Mouse (Mus musculus): ENCODE data around the gene Paxx.

Gene Paxx

GRCm38 (mm10) chr2:25482969-25483368 lies 22.1 kb upstream of the Paxx start:
- peak; percentile 84 for DNase-seq (ENCODE audit: low read depth, low spot score)

DNA sequence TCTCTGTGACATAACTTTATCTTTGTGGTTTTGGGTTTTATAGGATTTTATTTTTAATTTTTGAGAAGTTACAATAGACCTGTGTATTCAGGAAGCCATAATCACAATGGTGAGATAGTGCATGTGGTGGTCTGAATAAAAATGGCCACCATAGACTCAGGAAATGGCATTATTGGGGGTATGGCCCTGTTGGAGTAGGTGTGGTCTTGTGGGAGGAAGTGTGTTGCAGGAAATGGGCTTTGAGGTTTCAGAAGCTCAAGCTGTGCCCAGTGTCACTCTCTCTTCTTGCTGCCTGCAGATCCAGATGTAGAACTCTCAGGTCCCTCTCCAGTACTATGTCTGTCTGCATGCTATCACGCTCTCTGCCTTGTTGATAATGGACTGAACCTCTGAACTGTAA lies 19.6 kb upstream of the Paxx start:
- DNase-seq (ENCODE audit: low read depth, low spot score): no peak

DNA sequence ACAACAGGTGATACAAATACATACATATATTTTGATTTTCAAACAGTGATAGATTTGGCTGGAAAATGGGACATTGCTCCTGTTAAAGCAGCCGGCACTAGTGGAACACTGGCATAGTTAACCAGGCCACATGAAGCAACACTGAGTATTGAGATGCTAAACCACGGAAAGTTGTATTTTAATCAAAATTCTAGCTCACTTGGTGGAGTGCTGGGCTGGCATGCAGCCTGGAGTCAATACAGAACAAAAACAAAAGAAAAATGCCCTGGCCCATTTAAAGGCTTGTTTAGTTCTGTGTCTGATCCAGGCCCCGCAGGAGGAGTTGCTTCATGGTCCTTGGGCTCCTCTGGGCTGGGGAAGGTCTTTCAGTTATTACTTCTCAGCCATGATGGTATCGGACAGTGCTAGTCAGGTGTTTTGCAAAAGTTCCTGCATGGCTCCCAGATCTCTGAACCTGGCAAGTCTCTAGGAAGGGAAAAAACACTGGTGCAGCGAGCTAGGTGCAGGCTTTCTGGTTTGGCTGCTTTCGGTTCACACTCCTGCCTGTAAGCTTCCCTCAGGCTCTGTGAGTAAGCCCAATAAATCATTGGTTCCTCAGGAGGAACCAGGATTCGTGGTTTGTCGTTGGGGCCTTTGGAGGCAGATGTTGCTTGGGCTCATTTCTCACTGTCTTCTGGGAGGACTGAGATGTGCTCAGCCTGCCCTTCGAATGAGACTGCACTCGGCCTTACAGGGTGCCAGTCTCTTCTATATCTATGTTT lies 18.8 kb upstream of the Paxx start:
- no peak for DNase-seq (ENCODE audit: low read depth, low spot score)

DNA sequence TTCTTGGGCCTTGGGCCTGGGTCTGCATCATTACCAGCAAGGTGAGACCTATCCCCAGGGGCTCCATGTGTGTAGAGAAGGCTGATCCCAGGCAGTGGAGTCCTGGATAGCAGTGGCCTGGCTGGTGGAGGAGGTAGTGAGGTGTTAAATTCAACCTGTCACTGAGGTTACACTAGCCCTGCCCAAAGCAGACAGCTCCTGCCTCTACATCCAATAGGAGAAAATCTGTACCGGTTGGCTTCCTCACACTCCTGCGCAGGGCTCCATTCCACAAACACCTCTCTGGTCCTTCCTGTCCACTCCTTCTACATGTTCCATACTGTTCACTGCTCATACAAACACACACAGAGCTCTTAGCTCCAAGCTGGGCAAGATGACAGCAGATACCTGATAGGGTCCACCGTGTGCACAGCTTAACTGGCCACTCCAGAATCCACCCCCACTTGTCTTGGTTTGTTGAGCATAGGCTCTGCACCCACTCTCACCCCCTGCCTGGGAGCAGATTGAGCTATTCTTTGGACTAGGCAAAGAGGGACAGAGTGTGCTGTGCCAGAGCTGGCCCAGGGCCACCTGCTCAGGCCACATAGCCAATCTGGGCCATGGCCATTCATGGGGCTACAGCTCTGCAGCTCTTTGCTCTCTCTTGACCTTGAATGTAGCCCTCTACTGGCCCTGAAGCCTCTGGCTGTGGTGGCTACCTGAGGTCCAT lies 17.2 kb upstream of the Paxx start:
- peak; percentile 98 for DNase-seq (ENCODE audit: low read depth, low spot score)

- no peak for DNase-seq (ENCODE audit: low read depth, low spot score)
Observed at GRCm38 (mm10) chr2:25477541-25477940, 16.6 kb upstream of the Paxx start.

GRCm38 (mm10) chr2:25472550-25472949 lies 11.7 kb upstream of the Paxx start:
- no peak for DNase-seq (ENCODE audit: low read depth, low spot score)

GRCm38 (mm10) chr2:25469969-25470368 lies 9.1 kb upstream of the Paxx start, which contains the start of gene Ptgds:
Ptgds (minus strand) TSS chr2:25470046.
- peak; percentile 66 for DNase-seq (ENCODE audit: low read depth, low spot score)

- peak; percentile 92 for DNase-seq (ENCODE audit: low read depth, low spot score)
Observed at GRCm38 (mm10) chr2:25468962-25469915, 8.3 kb upstream of the Paxx start.

DNA sequence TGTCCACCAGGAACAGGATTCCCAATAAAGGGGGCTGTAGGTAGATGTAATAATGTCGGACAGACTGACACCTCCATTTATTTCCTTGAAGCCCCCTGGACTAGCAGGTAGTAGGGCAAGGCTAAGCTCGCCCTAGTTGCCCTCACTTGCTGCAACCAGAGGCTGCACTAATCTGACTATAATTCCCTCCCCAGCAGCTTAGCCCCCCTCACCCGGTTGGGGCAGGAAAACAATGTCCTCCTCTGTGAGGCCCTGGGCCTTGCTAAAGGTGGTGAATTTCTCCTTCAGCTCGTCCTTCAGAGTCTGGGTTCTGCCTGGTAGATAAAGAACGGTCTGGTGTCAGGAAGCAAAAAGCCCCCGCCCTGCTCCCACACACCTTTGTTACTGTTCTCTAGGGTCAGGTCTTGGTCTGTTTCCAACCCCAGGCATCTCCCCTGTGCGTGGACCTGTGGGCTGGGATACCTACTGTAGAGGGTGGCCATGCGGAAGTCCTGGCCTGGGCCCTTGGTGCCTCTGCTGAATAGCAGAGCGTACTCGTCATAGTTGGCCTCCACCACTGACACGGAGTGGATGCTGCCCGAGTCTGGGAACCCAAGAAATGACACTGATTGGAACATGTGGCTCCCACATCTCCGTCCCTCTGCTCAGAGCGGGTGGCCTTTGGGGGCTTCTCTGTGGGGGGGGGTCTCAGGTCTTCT lies 6.9 kb upstream of the Paxx start:
- DNase-seq (ENCODE audit: low read depth, low spot score): no peak

DNA sequence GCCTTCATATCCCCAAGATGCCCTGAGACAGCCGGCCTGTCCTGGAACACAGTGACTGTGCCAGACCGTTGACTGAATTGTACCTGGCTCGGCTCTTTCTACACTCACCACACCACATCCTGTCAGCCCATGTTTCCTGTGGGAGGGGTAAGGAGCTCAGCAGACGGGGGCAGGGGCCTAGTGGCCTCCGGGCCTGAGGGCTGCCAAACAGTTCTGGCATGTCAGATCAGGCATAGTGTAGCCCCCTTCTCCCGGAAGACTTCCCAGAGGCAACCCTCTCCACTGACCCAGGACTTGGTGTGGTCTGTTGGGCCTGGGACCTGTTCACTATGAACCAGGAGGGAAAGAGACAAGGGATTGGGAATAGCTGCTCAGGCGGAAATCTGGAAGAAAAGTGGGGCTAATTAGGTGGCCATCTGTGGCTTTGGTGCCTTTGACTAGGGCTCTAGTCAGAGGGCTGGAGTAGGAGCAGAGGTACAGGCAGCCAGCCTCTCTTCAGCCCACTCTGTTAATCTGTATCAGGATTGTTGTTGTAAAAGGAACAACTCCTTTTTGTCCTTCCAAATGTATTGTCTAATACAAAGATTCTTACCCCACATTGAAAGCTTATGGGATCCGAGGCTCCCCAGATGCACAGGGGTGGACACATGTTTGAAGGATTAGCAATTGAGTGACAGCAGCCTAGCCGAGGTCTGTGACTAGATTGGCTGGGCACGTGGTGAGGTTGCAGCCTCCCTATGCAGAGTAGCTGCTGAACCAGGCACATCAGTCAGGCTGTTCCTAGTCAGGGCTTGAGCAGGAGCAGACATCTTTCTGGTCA lies 5.1 kb upstream of the Paxx start:
- peak; percentile 80 for DNase-seq (ENCODE audit: low read depth, low spot score)

GRCm38 (mm10) chr2:25465256-25465655 lies 4.4 kb upstream of the Paxx start:
- no peak for DNase-seq (ENCODE audit: low read depth, low spot score)

DNA sequence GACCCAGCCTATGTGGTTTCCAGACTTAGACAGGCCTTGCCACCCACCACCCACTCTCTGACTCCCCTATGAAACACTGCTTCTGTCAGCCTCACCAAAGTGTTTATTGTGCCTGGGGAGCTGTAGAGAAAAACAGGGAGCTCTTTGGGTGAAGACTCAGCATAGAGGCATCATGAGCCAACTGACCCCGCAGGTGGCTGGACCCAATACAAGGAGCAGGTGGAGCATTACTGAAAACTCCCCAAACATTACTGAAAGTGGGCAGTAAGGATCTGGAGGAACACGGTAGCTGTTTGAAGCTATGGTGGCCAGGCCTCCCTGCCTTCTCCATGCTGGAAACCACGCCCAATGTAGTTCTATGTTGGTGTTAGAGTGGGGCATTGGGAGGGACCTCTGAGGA lies 2.7 kb upstream of the Paxx start:
- peak; percentile 64 for DNase-seq (ENCODE audit: low read depth, low spot score)

- no peak for DNase-seq (ENCODE audit: low read depth, low spot score)
Observed at GRCm38 (mm10) chr2:25461407-25461806, 513 bp upstream of the Paxx start.

DNA sequence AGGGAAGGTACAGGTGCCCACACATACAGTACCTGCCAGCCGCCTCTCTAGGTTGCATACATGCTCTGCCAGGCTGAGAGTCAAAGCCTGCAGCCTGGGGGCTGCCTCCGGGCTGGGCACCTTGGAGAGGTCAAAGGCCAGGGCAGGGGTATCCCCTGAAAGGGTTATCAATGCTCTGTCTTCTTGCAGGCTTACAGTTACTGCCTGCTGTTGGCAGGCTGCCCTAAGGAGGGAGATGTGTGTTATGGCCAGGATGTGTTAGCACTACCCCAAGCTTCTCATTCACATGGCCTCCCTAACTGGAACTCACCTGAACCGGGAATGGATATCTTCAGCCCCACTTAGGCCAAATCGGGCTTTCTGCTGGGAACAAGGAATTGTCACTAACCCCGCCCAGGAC lies 759 bp downstream of the Paxx start:
- DNase-seq (ENCODE audit: low read depth, low spot score): no peak

GRCm38 (mm10) chr2:25458911-25459310 lies 2.0 kb downstream of the Paxx start:
- peak; percentile 66 for DNase-seq (ENCODE audit: low read depth, low spot score)

GRCm38 (mm10) chr2:25457022-25457896 lies 3.6 kb downstream of the Paxx start:
- peak; percentile 63 for DNase-seq (ENCODE audit: low read depth, low spot score)

GRCm38 (mm10) chr2:25456205-25456953 lies 4.5 kb downstream of the Paxx start, which contains the start of gene Clic3:
Clic3 (plus strand) TSS chr2:25456838.
- no peak for DNase-seq (ENCODE audit: low read depth, low spot score)

DNA sequence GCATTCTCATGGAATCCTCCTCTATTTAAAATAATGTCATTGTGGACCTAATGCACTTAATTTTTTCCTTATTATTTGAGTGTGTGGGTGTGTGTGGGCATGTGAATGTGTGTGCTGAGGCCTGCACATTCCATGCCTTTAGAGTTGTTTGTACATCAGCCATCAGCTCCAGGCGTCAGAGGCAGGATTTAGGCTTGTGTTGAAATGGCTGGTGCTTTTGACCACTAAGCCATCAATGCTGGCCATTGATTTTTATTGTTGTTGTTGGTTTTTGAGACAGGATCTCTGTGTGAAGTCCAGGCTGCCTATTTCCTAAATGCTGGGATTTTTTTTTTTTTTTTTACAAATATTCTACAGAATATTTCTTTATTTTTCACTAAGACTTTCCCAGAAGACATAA lies 7.9 kb downstream of the Paxx start:
- no peak for DNase-seq (ENCODE audit: low read depth, low spot score)

Data from brain, adult 2 months (tissue).